Mouse (Mus musculus) Patski (cell line): ENCODE measurements around the gene Acoxl. TPM values are rescaled to one million over a fixed set of nuclear protein-coding genes. Genes with fewer than 3 reads are reported as not detected.

ENCODE experiments used
- ATAC-seq: fragments of 100-300 bp; one replicate; pipeline ENCODE4 v1.8.0; 2021
- CTCF ChIA-PET: fragments of 350-600 bp; sonication (Branson Sonifier 250); formaldehyde crosslinking; loops from one replicate; lab custom pipeline; 2022; ENCODE audit warnings: inconsistent platforms; lab: Charles Lee
- POLR2A ChIA-PET: fragments of 350-600 bp; sonication (Branson Sonifier 250); formaldehyde crosslinking; loops from one replicate; lab custom pipeline; 2022; ENCODE audit warnings: antibody characterized with exemption, inconsistent platforms; lab: Charles Lee
- DNase-seq: peaks from one replicate; pipeline ENCODE4 v3.0.0-alpha.2; 2011; ENCODE audit warnings: low read depth, low spot score
- H3K27me3 ChIP-seq: fragments of 371-371 bp; one replicate; pipeline ENCODE4 v1.5.1; 2021
- CTCF ChIP-seq: fragments of 100-300 bp; IDR thresholded peaks from one replicate; pipeline ENCODE4 v1.5.1; 2021
- in situ Hi-C: fragments of 300-500 bp; cut with MboI; formaldehyde crosslinking; loops from 3 replicates; pipeline ENCODE4 v1.11.1; 2018; ENCODE audit warnings: low pct_unique_long_range_greater_than_20kb, mixed read lengths
- polyA plus RNA-seq: library from polyadenylated mRNA; unstranded; gene quantifications from one replicate; pipeline ENCODE4 v1.2.3, GENCODE M21; 2021

The Acoxl gene
- polyA plus RNA-seq, 1 experiment from 2014 or later: 0.03 TPM

DNA sequence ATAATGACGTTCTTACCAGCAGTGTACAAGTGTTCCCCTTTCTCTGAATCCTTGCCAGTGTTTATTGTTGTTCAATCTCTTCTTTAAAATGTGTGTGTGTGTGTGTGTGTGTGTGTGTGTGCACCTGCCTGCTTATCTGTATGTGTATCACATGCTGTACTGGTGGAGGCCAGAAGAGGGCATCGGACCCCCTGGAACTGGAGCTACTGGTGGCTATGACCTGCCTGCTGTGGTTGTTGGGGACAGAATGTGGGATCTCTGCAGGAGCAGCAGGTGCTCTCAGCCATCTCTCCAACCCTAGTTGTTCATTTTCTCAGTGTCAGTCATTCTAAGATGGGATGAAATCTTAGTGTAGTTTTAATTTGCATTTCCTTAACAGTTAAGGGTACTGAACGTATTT, 98.4 kb downstream of the Acoxl start:
- CTCF ChIA-PET: no interaction called here
- no peak for DNase-seq
- no peak for TF ChIP-seq CTCF

DNA sequence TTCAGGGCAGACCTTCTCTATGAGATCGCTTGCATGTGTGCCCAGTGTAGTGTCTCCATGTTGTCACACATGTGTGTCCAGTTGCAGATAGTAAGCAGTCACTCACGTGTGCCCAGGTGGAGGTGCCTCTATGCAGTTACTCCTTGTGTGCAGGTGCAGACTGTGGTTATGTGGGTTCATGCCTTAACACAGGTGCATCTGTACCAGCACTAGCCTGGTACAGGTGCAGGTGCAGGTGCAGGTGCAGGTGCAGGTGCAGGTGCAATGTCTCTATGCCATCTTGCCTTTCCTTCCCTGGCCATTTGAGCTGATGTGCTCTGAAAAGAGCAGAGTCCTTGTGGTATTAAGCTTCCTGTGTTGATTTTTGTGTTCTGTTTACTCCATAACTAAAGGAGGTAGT, 100.5 kb downstream of the Acoxl start:
- H3K27me3 ChIP-seq: peaks cover 40% of the 10 kb centered on the region
- DNase-seq: no peak
- ATAC-seq: no peak
- CTCF ChIA-PET: no interaction called here
- in situ Hi-C loops: no loop called here
- POLR2A ChIA-PET: no interaction called here
- TF ChIP-seq CTCF: no peak

More for the DNA sequence above, 98.4 kb downstream of the Acoxl start:
- ATAC-seq: no peak
- H3K27me3 ChIP-seq: peaks cover 32% of the 10 kb centered on the region
- POLR2A ChIA-PET: no interaction called here
- in situ Hi-C loops: no loop called here

DNA sequence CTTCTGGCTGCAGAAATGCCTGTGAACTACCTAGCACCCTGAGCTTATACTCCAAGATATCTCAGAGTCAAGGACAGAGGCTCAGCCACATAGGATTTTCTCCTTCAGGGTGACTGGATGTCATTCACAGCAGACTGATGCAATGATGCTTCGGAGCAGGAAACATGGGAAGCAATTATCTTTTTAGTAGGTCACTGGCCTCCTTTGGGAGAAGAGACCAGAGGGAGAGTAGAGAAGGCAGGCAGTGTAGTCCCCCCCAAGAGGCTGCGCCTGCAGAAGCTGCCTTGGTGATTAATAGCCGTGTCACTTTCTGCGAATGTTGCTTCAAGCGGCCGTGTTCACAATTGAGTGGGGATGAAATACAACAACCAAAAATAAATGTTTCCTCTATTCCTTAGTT, 121.9 kb downstream of the Acoxl start:
- DNase-seq: no peak
- CTCF ChIA-PET: no interaction called here
- peaks cover 15% of the 10 kb centered on the region for H3K27me3 ChIP-seq
- no peak for ATAC-seq
- POLR2A ChIA-PET: no interaction called here
- in situ Hi-C loops: no loop called here
- no peak for TF ChIP-seq CTCF

DNA sequence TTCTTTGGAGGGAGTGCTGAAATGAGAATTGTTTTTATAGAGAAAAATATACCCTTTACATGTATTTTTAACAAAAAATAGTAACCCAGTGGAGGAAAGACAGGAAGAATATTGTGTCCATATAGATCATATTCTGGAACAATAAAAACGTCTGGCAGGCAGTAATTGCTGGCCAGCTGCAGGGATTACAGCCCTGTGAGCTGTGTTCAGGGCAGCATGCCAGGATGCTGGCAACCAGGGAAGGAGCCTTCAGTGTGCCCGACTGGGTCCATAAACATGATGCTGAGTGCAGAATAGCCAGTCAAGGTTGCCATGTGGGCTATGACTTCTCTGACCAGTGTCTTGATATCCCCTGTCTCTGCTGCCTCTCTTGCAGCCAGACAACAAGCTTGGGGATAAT, 122.5 kb downstream of the Acoxl start:
- no peak for TF ChIP-seq CTCF
- CTCF ChIA-PET: no interaction called here
- H3K27me3 ChIP-seq: peaks cover 15% of the 10 kb centered on the region
- no peak for ATAC-seq
- POLR2A ChIA-PET: no interaction called here
- DNase-seq: no peak
- in situ Hi-C loops: no loop called here

DNA sequence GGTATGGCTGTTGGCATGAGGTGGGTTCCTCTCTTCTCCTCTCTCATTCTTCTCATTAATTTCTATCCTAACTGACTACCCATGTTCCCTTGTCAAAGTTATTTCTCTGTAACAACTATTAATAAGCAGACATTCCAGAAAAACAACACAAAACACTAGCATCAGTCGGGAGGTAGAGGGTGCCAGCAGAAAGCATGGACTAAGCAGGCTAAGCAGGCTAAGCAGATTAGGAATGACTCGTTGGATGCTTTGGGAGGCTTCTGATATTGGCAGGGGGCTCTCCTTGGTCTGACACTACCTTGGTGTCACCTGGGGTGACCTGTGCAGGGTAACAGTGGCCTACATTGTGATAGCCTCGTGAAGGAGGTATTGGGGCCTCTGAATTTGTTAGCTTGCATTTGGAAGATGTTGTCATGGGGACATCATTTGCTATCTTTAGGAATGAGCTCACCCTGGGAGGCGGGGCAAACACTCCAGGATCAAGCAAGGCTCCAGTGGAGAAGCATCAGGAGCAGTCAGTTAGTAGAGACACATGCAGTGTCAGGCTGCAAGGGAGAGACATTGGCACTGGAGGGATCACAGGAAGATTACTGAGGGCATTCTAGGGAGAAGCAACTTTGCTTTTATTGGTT, 123.2 kb downstream of the Acoxl start:
- ChIA-PET POLR2A (no interaction called here), CTCF (no interaction called here)
- DNase-seq (no peak), ATAC-seq (no peak)
- peaks cover 14% of the 10 kb centered on the region for H3K27me3 ChIP-seq
- no peak for TF ChIP-seq CTCF
- in situ Hi-C loops: no loop called here

DNA sequence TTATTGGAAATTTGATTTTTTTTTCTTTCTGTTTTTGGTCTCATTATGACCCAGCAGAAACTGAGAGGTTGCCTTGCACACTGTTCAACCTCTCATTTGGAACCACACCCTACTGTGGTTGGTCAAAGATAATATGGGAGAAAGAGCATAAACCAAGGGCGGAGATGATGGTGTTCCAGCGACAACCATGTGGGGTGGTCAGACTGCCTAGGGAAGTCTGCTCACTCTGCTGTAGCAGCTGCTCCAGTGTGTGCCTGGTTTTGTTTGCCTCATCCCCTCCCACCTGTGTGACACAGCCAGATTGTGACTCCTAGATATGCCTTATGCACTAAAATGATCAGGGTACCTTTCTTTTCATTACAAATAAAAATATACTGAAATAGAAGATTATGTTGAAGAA, 130.3 kb downstream of the Acoxl start:
- ATAC-seq: no peak
- CTCF ChIA-PET: no interaction called here
- in situ Hi-C loops: no loop called here
- TF ChIP-seq CTCF: no peak
- H3K27me3 ChIP-seq: peaks cover 3% of the 10 kb centered on the region
- POLR2A ChIA-PET: no interaction called here
- no peak for DNase-seq

DNA sequence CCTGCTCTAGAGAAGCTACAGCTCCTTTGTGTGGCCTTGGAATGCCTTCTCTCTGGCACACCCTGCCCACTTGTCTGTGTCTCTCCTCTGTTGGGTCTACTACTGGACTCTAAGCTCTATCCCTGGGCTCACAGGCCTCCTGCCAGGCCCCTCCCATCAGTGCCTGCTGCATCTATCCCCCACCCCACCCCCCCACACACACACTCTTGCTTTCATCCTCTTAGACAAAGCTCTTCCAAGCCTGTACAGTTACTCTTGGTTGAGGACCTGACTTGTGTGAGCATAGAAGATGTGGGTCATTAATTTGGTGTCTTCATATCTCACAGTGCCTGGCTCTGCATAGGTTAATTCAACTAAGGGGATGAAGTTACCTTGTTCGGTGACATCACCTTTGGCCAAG, 137.6 kb downstream of the Acoxl start:
- CTCF ChIA-PET: interaction anchor here (1.1 kb wide), 1 partner anchor 14 kb away, joined by 3 read pairs; no protein-coding TSS in a partner anchor
- no peak for ATAC-seq
- peaks cover 9% of the 10 kb centered on the region for H3K27me3 ChIP-seq
- in situ Hi-C loops: no loop called here
- no peak for DNase-seq
- TF ChIP-seq CTCF: no peak
- POLR2A ChIA-PET: no interaction called here

DNA sequence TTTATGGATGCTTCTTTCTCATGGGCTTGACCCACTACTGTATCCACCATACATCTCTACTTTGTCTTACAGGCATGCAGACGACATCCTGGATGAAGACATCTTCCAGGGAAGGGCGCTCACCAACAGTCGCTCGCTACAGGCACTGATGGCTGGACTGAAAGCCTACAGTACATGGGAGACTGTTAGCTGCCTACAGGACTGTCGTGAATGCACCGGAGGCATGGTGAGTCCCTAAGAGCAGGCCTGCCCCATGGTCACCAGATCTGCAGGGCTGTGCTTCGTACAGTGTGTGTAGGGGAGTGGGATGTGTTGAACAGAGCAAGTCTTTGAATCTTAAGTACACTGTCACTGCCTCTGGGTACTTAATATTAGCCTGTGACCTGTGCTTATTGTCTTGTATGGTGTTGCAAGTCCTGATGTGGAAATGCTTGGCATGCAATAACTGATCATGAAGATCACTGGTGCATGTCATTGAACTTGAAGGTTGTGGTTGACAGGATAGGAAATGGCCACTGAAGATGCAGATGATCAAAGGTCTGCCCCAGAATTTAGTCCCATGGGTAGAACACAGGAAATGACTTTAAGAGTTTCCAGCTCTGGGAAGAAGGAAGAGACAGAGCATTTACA, 140.0 kb downstream of the Acoxl start:
- CTCF ChIA-PET: no interaction called here
- H3K27me3 ChIP-seq: peaks cover 16% of the 10 kb centered on the region
- ATAC-seq (no peak), DNase-seq (no peak)
- in situ Hi-C loops: no loop called here
- POLR2A ChIA-PET: no interaction called here
- TF ChIP-seq CTCF: no peak

DNA sequence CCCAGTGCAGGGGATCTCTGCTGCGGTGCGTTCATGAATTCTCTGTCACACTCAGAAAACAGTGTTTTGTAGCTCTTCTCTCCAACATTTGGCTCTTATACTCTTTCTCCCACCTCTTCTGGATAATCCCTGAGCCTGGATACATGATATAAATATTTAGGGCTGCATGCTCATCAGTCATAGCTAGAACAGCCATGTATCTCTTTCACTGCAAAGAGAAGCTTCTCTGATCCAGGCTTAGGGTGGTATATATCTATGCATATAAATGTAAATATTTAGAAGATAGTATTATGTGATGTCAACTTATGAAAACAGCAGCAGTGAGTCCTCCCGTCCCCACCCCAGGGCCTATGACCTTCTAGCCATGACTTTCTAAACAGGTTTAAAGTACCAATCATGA, 143.9 kb downstream of the Acoxl start:
- no peak for DNase-seq
- peaks cover 11% of the 10 kb centered on the region for H3K27me3 ChIP-seq
- CTCF ChIA-PET: no interaction called here
- in situ Hi-C loops: no loop called here
- no peak for TF ChIP-seq CTCF
- POLR2A ChIA-PET: no interaction called here
- ATAC-seq: no peak

DNA sequence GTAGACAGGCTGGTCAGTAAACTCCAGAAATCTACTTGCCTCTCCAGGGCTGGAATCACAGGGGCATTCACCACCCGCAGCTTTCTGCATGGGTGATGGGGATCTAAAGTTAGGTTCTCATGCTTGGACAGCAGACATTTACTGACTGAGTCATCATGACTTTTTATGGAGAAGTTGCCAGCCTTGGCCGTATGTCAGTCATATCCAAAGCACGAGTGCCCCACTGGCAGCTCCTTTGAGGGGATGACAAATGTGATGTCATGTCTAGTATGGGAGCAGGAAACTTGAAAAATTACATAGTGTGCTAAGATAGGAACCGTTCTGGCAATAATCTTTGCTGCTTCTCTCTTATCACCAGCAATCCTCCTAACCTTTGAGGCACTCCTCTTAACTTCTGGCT, 144.6 kb downstream of the Acoxl start:
- ATAC-seq: no peak
- no peak for TF ChIP-seq CTCF
- POLR2A ChIA-PET: no interaction called here
- in situ Hi-C loops: no loop called here
- peaks cover 11% of the 10 kb centered on the region for H3K27me3 ChIP-seq
- CTCF ChIA-PET: no interaction called here
- no peak for DNase-seq

DNA sequence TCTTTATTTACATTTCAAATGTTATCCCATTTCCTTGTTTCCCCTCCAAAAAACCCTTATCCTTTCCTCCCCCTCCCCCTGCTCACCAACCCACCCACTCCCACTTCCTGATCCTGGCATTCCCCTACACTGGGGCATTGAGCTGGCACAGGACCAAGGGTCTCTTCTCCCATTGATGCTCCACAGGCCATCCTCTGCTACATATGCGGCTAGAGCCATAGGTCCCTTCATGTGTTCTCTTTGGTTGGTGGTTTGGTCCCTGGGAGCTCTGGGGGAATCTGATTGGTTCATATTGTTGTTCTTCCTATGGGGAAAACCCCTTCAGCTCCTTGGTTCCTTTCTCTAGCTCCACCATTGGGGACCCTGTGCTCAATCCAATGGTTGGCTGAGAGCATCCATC, 145.3 kb downstream of the Acoxl start:
- peaks cover 11% of the 10 kb centered on the region for H3K27me3 ChIP-seq
- no peak for DNase-seq
- no peak for TF ChIP-seq CTCF
- CTCF ChIA-PET: no interaction called here
- POLR2A ChIA-PET: no interaction called here
- no peak for ATAC-seq
- in situ Hi-C loops: no loop called here
